16 mouse cellular contexts compared by ENCODE assay signal in genomic region chr16:95753295-95753694, GRCm38 (mm10). TPM values are rescaled to one million over a fixed set of nuclear protein-coding genes. Genes with fewer than 3 reads are reported as not detected.
DNase-seq lines count a peak whose midpoint lies in the region; ATAC-seq lines count a peak whose summit lies in the region.
"Had no signal": no experiment of that assay in that cellular context is flagged by ENCODE, and none has a peak within 500 bp of the region (broad histone marks: within the 10 kb centered on the region; RNA-seq: fewer than 3 reads in every experiment).

No protein-coding gene starts in this region.

- no peaks in the 10 kb centered on the region for H3K36me3 ChIP-seq in heart, embryonic 13.5 days
- H3K36me3 ChIP-seq in heart, embryonic 16.5 days (ENCODE audit: control insufficient read depth, insufficient read depth): no peaks in the 10 kb centered on the region
- H3K36me3 ChIP-seq: embryonic facial prominence, embryonic 12.5 days; intestine, embryonic 15.5 days; liver, embryonic 15.5 days had no signal

- H3K9me3 ChIP-seq in heart, embryonic 13.5 days: no peaks in the 10 kb centered on the region
- no peaks in the 10 kb centered on the region for H3K9me3 ChIP-seq in heart, embryonic 16.5 days (replicated peaks; ENCODE audit: control insufficient read depth, low read length)
- H3K9me3 ChIP-seq: embryonic facial prominence, embryonic 12.5 days; intestine, embryonic 15.5 days; liver, embryonic 15.5 days had no signal

- DNase-seq in cerebellum, adult 11 months: no peak
- no peak for DNase-seq in heart, postnatal 36 days
- no peak for DNase-seq in retina, embryonic 14.5 days (ENCODE audit: low spot score)
- DNase-seq: adrenal gland, adult 8-10 months; kidney, postnatal 10 days; layer of hippocampus, adult 9-11 months; right cerebral cortex, postnatal 14 days had no signal

- H3K4me2 ChIP-seq in heart, embryonic 13.5 days: peak overlapping the region; percentile 28; the same call in 1 of the 2 replicates
- 0 out of 2 replicates have a peak overlapping the region, but pooled peaks have one; percentile 1 for H3K4me2 ChIP-seq in heart, embryonic 16.5 days (ENCODE audit: low read depth, low read length)
- H3K4me2 ChIP-seq: embryonic facial prominence, embryonic 12.5 days; intestine, embryonic 15.5 days; liver, embryonic 15.5 days had no signal

- intact Hi-C loops in heart, postnatal 36 days (cut with DNase I): loop anchor here (2.0 kb wide), 1 partner anchor 108 kb away; no protein-coding TSS in a partner anchor

- peaks cover 28% of the 10 kb centered on the region for H3K4me1 ChIP-seq in heart, embryonic 13.5 days
- peaks cover 20% of the 10 kb centered on the region for H3K4me1 ChIP-seq in brown adipose tissue, adult 24 weeks (ENCODE audit: control insufficient read depth, insufficient read depth, insufficient read length, low read length)
- H3K4me1 ChIP-seq in heart, embryonic 16.5 days (ENCODE audit: control insufficient read depth, insufficient read depth, low read length): peaks cover 30% of the 10 kb centered on the region

- H3K27me3 ChIP-seq in heart, embryonic 13.5 days (replicated peaks): no peaks in the 10 kb centered on the region
- no peaks in the 10 kb centered on the region for H3K27me3 ChIP-seq in heart, embryonic 16.5 days (ENCODE audit: control insufficient read depth, insufficient read depth, low read length)
- H3K27me3 ChIP-seq: embryonic facial prominence, embryonic 12.5 days; intestine, embryonic 15.5 days; liver, embryonic 15.5 days had no signal

- peak; percentile 64; the same call in 1 of the 2 replicates for ATAC-seq in cerebellum, adult (ENCODE audit: insufficient number of reproducible peaks, low FRiP score, low TSS enrichment)
- ATAC-seq in heart, embryonic 13.5 days (ENCODE audit: extremely low read depth, insufficient number of reproducible peaks, low FRiP score, low TSS enrichment): no peak
- ATAC-seq in heart, embryonic 16.5 days (replicated peaks; ENCODE audit: extremely low read depth, insufficient read depth, low FRiP score): peak; percentile 39; the same call in 1 of the 2 replicates
- no peak for ATAC-seq in inflammation-experienced regulatory T-cells, adult 6 months
- ATAC-seq: intestine, embryonic 15.5 days had no signal

- peak overlapping the region; percentile 32; the same call in 1 of the 2 replicates for H3K27ac ChIP-seq in heart, embryonic 13.5 days (replicated peaks)
- H3K27ac ChIP-seq in brown adipose tissue, adult 24 weeks (replicated peaks; ENCODE audit: low read depth, low read length): peak overlapping the region; percentile 46
- H3K27ac ChIP-seq in heart, embryonic 16.5 days (ENCODE audit: low read length): peak overlapping the region; percentile 66
- H3K27ac ChIP-seq: embryonic facial prominence, embryonic 12.5 days; intestine, embryonic 15.5 days; liver, embryonic 15.5 days had no signal

- H3K4me3 ChIP-seq in heart, embryonic 13.5 days: no peak overlapping the region
- no peak overlapping the region for H3K4me3 ChIP-seq in brown adipose tissue, adult 24 weeks (ENCODE audit: insufficient read depth, low read depth, low read length)
- no peak overlapping the region for H3K4me3 ChIP-seq in heart, embryonic 16.5 days (ENCODE audit: low read length)
- H3K4me3 ChIP-seq: embryonic facial prominence, embryonic 12.5 days; intestine, embryonic 15.5 days; liver, embryonic 15.5 days; myocyte had no signal

- peak overlapping the region; percentile 19; the same call in 1 of the 2 replicates for H3K9ac ChIP-seq in heart, embryonic 13.5 days
- 0 out of 2 replicates have a peak overlapping the region, but pooled peaks have one; percentile 0 for H3K9ac ChIP-seq in heart, embryonic 16.5 days (ENCODE audit: low read length)
- H3K9ac ChIP-seq: embryonic facial prominence, embryonic 12.5 days; intestine, embryonic 15.5 days; liver, embryonic 15.5 days had no signal

- 15% methylated on average over 7 of the region's 7 CpGs for WGBS in heart, embryonic 13.5 days
- 10% methylated on average over 7 of the region's 7 CpGs for WGBS in heart, embryonic 16.5 days

RNA-seq across cellular contexts. Expression of gene Ets2, which starts 51.4 kb away (rescaled TPM):
- 44.9 and 47.7 TPM in 2 replicates for polyA plus RNA-seq in heart, embryonic 13.5 days (2015; fragmentation: Nextera tagmentation; extraction: Ambion mirVana)
- 100 to 1,000 TPM in 1 of 2 experiments, 10 to 100 TPM in 1; 78.2 to 109 TPM for total RNA-seq in heart, postnatal 36 days (2021)
- polyA plus RNA-seq in brown adipose tissue, adult 24 weeks (2012; ENCODE audit: insufficient read depth, insufficient read length, missing spikeins): 11.8 and 19.5 TPM in 2 replicates
- polyA plus RNA-seq in heart, embryonic 16.5 days (2015; fragmentation: Nextera tagmentation; extraction: Ambion mirVana): 71.1 and 73.6 TPM in 2 replicates
- polyA plus RNA-seq in inflammation-experienced regulatory T-cells, adult 6 months (2017; shearing (Covaris generic)): 1 to 10 TPM; 2.4 to 4.0 (median 2.7) TPM

Comparison
In these comparisons a context has a peak if more than half of its experiments do, and no peak if none do; other contexts are left out.
1. ATAC-seq: peak in cerebellum, adult (single experiment) and heart, embryonic 16.5 days (single experiment); none in heart, embryonic 13.5 days (single experiment) and inflammation-experienced regulatory T-cells, adult 6 months (single experiment).
2. Peak in every context shown above with its lines, with median percentiles within 50 percentile points of each other: H3K27ac ChIP-seq.